Mouse (Mus musculus) hindbrain, postnatal 0 days (tissue): ENCODE measurements at regions not wholly inside any gene's neighbourhood (a gene's known extent, or its start where the extent isn't known, plus 50 kb on each side); places are given as distances from the start of the nearest gene placed in this dataset.

ENCODE experiments used
- ATAC-seq: fragments of 200-750 bp; cut with Nextera tagmentation; 2 replicates; pipeline ENCODE4 v1.8.0; 2017; ENCODE audit warnings: mild to moderate bottlenecking, moderate TSS enrichment, moderate library complexity
- DNase-seq: peaks from one replicate; pipeline ENCODE4 v3.0.0-alpha.2; 2015; ENCODE audit warnings: low spot score
- H3K27ac ChIP-seq: fragments of 300-500 bp; sonication (generic); 2 replicates; pipeline ENCODE4 v1.5.1; 2014; ENCODE audit warnings: mild to moderate bottlenecking
- H3K27me3 ChIP-seq: fragments of 300-500 bp; sonication (generic); 2 replicates; pipeline ENCODE4 v1.6.1; 2014; ENCODE audit warnings: low read length, mixed read lengths; ENCODE audit not compliant: insufficient read depth
- H3K36me3 ChIP-seq: fragments of 300-500 bp; sonication (generic); 2 replicates; pipeline ENCODE4 v1.6.1; 2014; ENCODE audit warnings: low read length, mixed read lengths; ENCODE audit not compliant: insufficient read depth
- H3K4me1 ChIP-seq: fragments of 300-500 bp; sonication (generic); 2 replicates; pipeline ENCODE4 v1.6.1; 2014; ENCODE audit warnings: antibody characterized with exemption, low read length, mixed read lengths; ENCODE audit not compliant: insufficient read depth
- H3K4me2 ChIP-seq: fragments of 300-500 bp; sonication (generic); 2 replicates; pipeline ENCODE4 v1.6.1; 2014; ENCODE audit warnings: low read depth, mild to moderate bottlenecking, low read length, moderate library complexity, mixed read lengths
- H3K4me3 ChIP-seq: fragments of 300-500 bp; sonication (generic); 2 replicates; pipeline ENCODE4 v1.5.1; 2014; ENCODE audit warnings: low read length
- H3K9ac ChIP-seq: fragments of 300-500 bp; sonication (generic); replicated peaks from 2 replicates; pipeline ENCODE4 v1.6.1; 2014; ENCODE audit warnings: mild to moderate bottlenecking, low read length, moderate library complexity, mixed read lengths
- H3K9me3 ChIP-seq: fragments of 300-500 bp; sonication (generic); 2 replicates; pipeline ENCODE4 v1.6.1; 2016; ENCODE audit warnings: low read length, mixed read lengths
- CTCF ChIP-seq: IDR thresholded peaks from 2 replicates; pipeline ENCODE4 v1.5.1; 2016; ENCODE audit warnings: antibody characterized with exemption, control low read depth, low read depth
- WGBS: fragments of 180-500 bp; shearing (Covaris S2); extraction: QIAGEN DNeasy Blood & Tissue Kit; methylation state at CpG from one replicate; pipeline ENCODE4 v1.1.7; 2014; 5-methylcytosine and 5-hydroxymethylcytosine counted together

DNA sequence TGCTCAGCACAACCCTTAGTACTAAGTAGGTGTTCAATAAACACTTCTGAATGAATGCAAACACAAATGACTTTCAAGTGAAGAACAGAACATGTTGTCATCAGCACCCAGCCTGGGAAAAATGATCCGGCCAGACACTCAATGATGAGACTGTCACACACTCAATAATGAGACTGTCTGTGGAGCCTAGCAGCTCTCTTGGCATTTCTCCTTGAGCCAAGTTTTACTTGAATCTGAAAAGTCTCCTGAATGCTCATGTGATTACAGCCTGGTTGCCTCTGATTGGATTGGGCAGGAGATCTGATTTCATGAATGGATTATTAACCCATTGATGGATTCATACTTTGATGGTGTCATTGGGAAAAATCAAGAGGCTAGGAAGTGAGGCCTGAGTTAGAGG, 161.3 kb upstream of the Ap5m1 start:
- Histone ChIP-seq H3K9me3 (no peaks in the 10 kb centered on the region), H3K36me3 (no peaks in the 10 kb centered on the region), H3K9ac (no peak overlapping the region), H3K27ac (no peak overlapping the region), H3K4me3 (no peak overlapping the region), H3K4me2 (no peak overlapping the region), H3K4me1 (peaks cover 12% of the 10 kb centered on the region; the same call in 1 of the 2 replicates), H3K27me3 (no peaks in the 10 kb centered on the region)
- no peak for TF ChIP-seq CTCF
- 67% methylated on average over 1 of the region's 1 CpGs for WGBS
- no peak for DNase-seq
- no peak for ATAC-seq

- Histone ChIP-seq H3K36me3 (no peaks in the 10 kb centered on the region), H3K4me2 (no peak overlapping the region), H3K27ac (no peak overlapping the region), H3K9me3 (no peaks in the 10 kb centered on the region), H3K4me3 (no peak overlapping the region), H3K4me1 (peaks cover 9% of the 10 kb centered on the region; the same call in 1 of the 2 replicates), H3K9ac (no peak overlapping the region), H3K27me3 (no peaks in the 10 kb centered on the region)
- 23% methylated on average over 5 of the region's 5 CpGs for WGBS
- peak; percentile 81 for DNase-seq
- no peak for ATAC-seq
- TF ChIP-seq CTCF = no peak
Observed at GRCm38 (mm10) chr14:48903526-48903925, 162.4 kb upstream of the Ap5m1 start.

GRCm38 (mm10) chr14:48900201-48900600, 165.7 kb upstream of the Ap5m1 start:
- 100% methylated on average over 1 of the region's 1 CpGs for WGBS
- Histone ChIP-seq H3K9ac (no peak overlapping the region), H3K4me3 (no peak overlapping the region), H3K27ac (no peak overlapping the region), H3K9me3 (no peaks in the 10 kb centered on the region), H3K27me3 (no peaks in the 10 kb centered on the region), H3K4me1 (peaks cover 4% of the 10 kb centered on the region; the same call in 1 of the 2 replicates), H3K4me2 (no peak overlapping the region), H3K36me3 (no peaks in the 10 kb centered on the region)
- DNase-seq (no peak), ATAC-seq (no peak)
- TF ChIP-seq CTCF = no peak

DNA sequence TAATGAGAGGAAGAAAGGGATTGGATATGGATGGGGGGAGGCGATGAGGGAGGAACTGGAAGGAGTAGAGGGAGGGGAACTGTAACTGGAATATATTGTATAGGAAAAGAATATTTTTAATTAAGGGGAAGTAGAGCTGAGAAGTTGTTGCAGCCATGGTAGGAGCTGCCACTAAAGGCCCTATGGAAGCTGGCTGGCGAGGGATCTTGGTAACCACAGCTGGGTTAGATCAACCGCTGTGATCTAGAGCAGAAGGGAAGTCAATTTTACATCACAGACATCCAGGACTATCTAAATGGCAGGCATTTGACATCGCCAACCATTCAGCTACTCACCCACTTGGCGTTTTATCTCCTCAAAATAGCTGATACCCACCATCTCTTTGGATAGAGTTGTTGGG, 168.8 kb upstream of the Ap5m1 start:
- H3K4me3 ChIP-seq = no peak overlapping the region
- H3K4me2 ChIP-seq = no peak overlapping the region
- TF ChIP-seq CTCF = no peak
- no peak overlapping the region for H3K27ac ChIP-seq
- ATAC-seq (no peak), DNase-seq (no peak)
- no peaks in the 10 kb centered on the region for H3K27me3 ChIP-seq
- 92% methylated on average over 5 of the region's 5 CpGs for WGBS
- H3K4me1 ChIP-seq = no peaks in the 10 kb centered on the region
- no peak overlapping the region for H3K9ac ChIP-seq
- no peaks in the 10 kb centered on the region for H3K9me3 ChIP-seq
- H3K36me3 ChIP-seq = no peaks in the 10 kb centered on the region

GRCm38 (mm10) chr14:48896235-48896634, 169.7 kb upstream of the Ap5m1 start:
- H3K27me3 ChIP-seq = no peaks in the 10 kb centered on the region
- no peaks in the 10 kb centered on the region for H3K36me3 ChIP-seq
- no peaks in the 10 kb centered on the region for H3K4me1 ChIP-seq
- H3K9me3 ChIP-seq = no peaks in the 10 kb centered on the region
- WGBS = 86% methylated on average over 7 of the region's 7 CpGs
- no peak overlapping the region for H3K27ac ChIP-seq
- ATAC-seq = no peak
- TF ChIP-seq CTCF = no peak
- no peak for DNase-seq
- no peak overlapping the region for H3K4me2 ChIP-seq
- no peak overlapping the region for H3K9ac ChIP-seq
- no peak overlapping the region for H3K4me3 ChIP-seq

GRCm38 (mm10) chr14:48891216-48891615, 174.7 kb upstream of the Ap5m1 start:
- Histone ChIP-seq H3K9ac (no peak overlapping the region; the same call in 1 of the 2 replicates), H3K4me3 (no peak overlapping the region), H3K36me3 (no peaks in the 10 kb centered on the region), H3K4me1 (no peaks in the 10 kb centered on the region), H3K27me3 (no peaks in the 10 kb centered on the region), H3K4me2 (peak overlapping the region; percentile 6; the same call in 1 of the 2 replicates), H3K9me3 (no peaks in the 10 kb centered on the region), H3K27ac (peak overlapping the region; percentile 21; the same call in 1 of the 2 replicates)
- ATAC-seq = no peak
- WGBS = 58% methylated on average over 9 of the region's 9 CpGs
- no peak for TF ChIP-seq CTCF
- DNase-seq = peak; percentile 22

DNA sequence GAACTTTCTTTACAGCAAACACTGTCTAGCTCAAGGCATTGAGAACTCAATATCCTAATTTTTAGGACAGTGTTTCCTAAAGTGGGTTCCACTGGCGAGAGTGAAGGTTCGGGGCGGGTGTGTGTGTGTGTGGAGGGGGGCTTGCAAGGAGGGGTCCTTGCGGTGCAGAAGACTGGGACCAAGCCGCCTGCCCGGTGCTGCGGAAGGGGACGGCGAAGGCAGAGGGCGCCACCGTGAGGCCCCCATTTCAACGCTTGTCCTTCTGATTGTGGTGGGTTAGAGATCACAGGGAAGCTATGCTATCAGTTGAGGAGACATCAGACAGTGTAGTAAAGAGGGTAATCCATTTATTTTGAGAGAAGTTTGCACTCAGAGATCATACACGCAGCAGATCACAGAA, 176.9 kb upstream of the Ap5m1 start:
- Histone ChIP-seq H3K9me3 (no peaks in the 10 kb centered on the region), H3K4me3 (no peak overlapping the region), H3K36me3 (no peaks in the 10 kb centered on the region), H3K4me1 (no peaks in the 10 kb centered on the region), H3K27me3 (no peaks in the 10 kb centered on the region), H3K9ac (no peak overlapping the region), H3K27ac (no peak overlapping the region), H3K4me2 (peak overlapping the region; percentile 41)
- 8% methylated on average over 13 of the region's 13 CpGs for WGBS
- DNase-seq (peak; percentile 64), ATAC-seq (peak; percentile 51)
- TF ChIP-seq CTCF = peak; percentile 78
